Mouse (Mus musculus): ENCODE measurements around the gene Acox2. TPM values are rescaled to one million over a fixed set of nuclear protein-coding genes. Genes with fewer than 3 reads are reported as not detected.

Acox2 gene
- polyA plus RNA-seq, 1 experiment from 2014 or later: 0.47 TPM

DNA sequence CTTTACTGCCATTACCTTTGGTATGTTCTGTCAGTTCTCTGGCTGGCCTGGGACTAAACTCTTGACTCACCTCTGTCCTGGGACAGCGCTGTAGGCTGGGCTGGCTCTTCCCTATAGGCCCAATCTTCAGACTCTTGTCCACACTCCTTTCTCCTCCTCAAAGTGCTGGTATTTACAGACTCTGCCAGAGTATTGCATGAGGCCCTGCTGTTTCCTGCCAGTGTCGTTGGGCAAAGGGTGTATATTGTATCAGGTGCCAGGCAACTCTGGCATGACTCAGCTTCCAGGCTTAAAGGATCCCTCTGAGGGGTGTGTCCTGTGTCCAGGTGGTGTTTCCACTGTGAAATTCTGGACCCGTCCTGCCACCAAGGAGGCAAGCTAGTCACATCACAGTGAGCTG is 401 bp downstream of the Acox2 start:
- Histone ChIP-seq H3K27me3 (ENCODE audit: insufficient read depth, low read length) (no peaks in the 10 kb centered on the region), H3K4me3 (ENCODE audit: low read depth, low read length) (no peak overlapping the region), H3K9me3 (ENCODE audit: low read depth, low read length) (no peaks in the 10 kb centered on the region), H3K4me2 (no peak overlapping the region), H3K27ac (ENCODE audit: low read depth) (no peak overlapping the region), H3K9ac (no peak overlapping the region), H3K36me3 (ENCODE audit: insufficient read depth) (no peaks in the 10 kb centered on the region), H3K4me1 (ENCODE audit: insufficient read depth) (no peaks in the 10 kb centered on the region)
- DNase-seq (no peak), ATAC-seq (ENCODE audit: insufficient read depth) (no peak)
- 66% methylated on average over 3 of the region's 3 CpGs for WGBS
- TF ChIP-seq CTCF (IDR thresholded peaks at IDR 0.05; ENCODE audit: low read depth): no peak

DNA sequence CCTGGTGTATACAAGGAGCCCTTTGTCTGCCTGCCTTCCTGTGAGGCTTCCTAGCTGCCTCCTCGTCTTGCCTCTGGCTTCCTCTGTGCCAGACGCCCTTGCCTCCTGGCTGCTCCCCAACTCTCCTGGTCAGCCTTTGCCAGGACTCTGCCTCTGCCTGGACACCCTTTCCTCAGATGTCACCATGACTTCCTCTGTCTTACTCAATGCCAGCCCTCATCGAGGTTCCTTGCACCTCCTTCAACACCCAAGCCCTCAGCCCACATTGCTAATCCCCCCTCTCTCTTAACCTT is 872 bp downstream of the Acox2 start:
- 35% methylated on average over 3 of the region's 3 CpGs for WGBS
- no peak for ATAC-seq (ENCODE audit: insufficient read depth)

DNA sequence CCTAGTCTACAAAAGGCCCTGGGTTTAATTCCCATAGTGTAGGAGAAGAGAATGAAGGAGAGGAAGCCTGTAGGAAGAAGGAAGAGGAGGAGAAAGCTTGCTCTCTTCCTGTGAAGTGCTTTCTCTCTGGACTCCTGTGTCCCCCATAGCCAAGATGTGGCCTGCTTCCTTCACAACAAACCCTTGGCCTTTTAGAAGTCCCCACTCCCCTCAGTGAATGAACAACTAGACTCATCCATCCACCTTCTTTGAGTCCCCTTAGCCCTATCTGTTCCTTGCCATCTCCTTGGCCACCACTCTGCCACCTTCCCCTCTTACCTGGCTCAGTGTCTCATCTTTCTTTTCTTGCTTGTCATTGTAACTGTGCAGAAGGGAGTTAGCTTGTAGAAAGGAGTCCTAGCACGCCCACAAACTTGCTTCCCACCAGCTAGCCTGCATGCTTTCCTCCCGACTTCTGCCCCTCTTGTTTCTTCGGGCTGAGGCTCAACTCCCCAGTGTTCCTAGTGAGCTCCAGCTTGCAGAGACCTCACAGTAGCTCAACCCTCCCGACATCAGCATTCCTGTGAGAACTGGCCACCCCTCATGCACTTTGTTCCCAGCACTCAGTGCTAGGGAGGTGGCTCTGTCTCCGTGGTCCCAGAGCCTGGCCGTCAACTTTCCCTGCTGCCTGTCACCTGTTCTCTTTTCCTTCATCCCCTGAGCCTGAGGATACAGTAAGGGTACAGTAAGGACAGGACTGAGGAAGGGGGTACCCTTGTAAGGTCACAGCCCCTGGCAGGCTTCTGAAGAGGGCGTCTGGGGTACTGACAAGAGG is 1.4 kb downstream of the Acox2 start:
- Histone ChIP-seq H3K27me3 (ENCODE audit: insufficient read depth, low read length) (no peaks in the 10 kb centered on the region), H3K9me3 (ENCODE audit: low read depth, low read length) (no peaks in the 10 kb centered on the region), H3K4me2 (no peak overlapping the region), H3K4me1 (ENCODE audit: insufficient read depth) (no peaks in the 10 kb centered on the region), H3K27ac (ENCODE audit: low read depth) (no peak overlapping the region), H3K36me3 (ENCODE audit: insufficient read depth) (no peaks in the 10 kb centered on the region), H3K4me3 (ENCODE audit: low read depth, low read length) (no peak overlapping the region), H3K9ac (no peak overlapping the region)
- WGBS: 42% methylated on average over 7 of the region's 7 CpGs
- peak; percentile 20; the same call in 1 of the 2 replicates for ATAC-seq (ENCODE audit: insufficient read depth)
- DNase-seq: no peak
- no peak for TF ChIP-seq CTCF (IDR thresholded peaks at IDR 0.05; ENCODE audit: low read depth)

More for the DNA sequence above, 872 bp downstream of the Acox2 start:
- no peaks in the 10 kb centered on the region for H3K9me3 ChIP-seq (ENCODE audit: low read depth, low read length)
- no peak overlapping the region for H3K27ac ChIP-seq (ENCODE audit: low read depth)
- DNase-seq: no peak
- H3K4me1 ChIP-seq (ENCODE audit: insufficient read depth): no peaks in the 10 kb centered on the region
- H3K9ac ChIP-seq: no peak overlapping the region
- no peaks in the 10 kb centered on the region for H3K27me3 ChIP-seq (ENCODE audit: insufficient read depth, low read length)
- TF ChIP-seq CTCF (IDR thresholded peaks at IDR 0.05; ENCODE audit: low read depth): no peak
- no peak overlapping the region for H3K4me2 ChIP-seq
- no peak overlapping the region for H3K4me3 ChIP-seq (ENCODE audit: low read depth, low read length)
- H3K36me3 ChIP-seq (ENCODE audit: insufficient read depth): no peaks in the 10 kb centered on the region

DNA sequence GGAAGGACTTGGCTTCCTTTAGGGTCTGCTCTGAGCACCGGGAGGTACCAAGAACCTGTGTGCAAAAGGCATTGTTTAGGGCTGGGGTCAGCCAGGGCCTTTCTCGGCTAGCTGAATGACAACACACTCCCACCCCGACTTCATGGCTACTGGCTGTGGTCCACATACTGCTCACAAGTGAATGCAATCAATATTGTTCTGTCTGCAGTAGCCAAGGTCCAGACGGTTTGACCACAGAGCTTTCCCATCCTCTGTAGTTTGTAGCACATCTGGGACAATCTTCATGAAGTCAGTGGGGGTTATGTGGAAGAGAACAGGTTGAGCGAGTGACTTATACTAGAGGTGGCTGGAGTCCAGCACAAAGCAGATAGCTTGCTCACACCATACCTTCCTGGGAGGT is 2.3 kb downstream of the Acox2 start:
- no peak for TF ChIP-seq CTCF (IDR thresholded peaks at IDR 0.05; ENCODE audit: low read depth)
- H3K9me3 ChIP-seq (ENCODE audit: low read depth, low read length): no peaks in the 10 kb centered on the region
- ATAC-seq (ENCODE audit: insufficient read depth): no peak
- no peak overlapping the region for H3K27ac ChIP-seq (ENCODE audit: low read depth)
- H3K27me3 ChIP-seq (ENCODE audit: insufficient read depth, low read length): no peaks in the 10 kb centered on the region
- no peak overlapping the region for H3K4me3 ChIP-seq (ENCODE audit: low read depth, low read length)
- no peak for DNase-seq
- H3K36me3 ChIP-seq (ENCODE audit: insufficient read depth): no peaks in the 10 kb centered on the region
- WGBS: 63% methylated on average over 5 of the region's 5 CpGs
- H3K9ac ChIP-seq: no peak overlapping the region
- H3K4me1 ChIP-seq (ENCODE audit: insufficient read depth): no peaks in the 10 kb centered on the region
- H3K4me2 ChIP-seq: no peak overlapping the region

DNA sequence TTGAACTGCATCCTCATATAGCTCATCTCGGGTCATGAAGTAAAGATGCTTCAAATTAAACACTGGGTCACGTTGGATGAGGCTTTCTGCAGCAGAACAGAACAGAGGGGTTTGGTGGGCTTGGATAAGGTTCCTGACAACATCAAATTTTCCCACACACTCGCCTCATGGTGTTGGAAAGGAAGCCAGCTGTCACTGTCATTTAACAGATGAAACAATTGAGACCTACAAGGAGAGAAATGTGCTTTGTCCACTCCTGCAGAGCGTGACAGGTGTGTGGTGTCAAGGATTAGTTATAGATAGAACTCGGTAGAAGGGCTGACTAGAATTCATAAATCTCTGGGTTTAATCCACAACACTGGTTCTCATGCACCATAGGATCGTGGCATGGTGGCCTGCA is 3.1 kb downstream of the Acox2 start:
- DNase-seq (no peak), ATAC-seq (ENCODE audit: insufficient read depth) (no peak)
- Histone ChIP-seq H3K4me1 (ENCODE audit: insufficient read depth) (no peaks in the 10 kb centered on the region), H3K27me3 (ENCODE audit: insufficient read depth, low read length) (no peaks in the 10 kb centered on the region), H3K4me3 (ENCODE audit: low read depth, low read length) (no peak overlapping the region), H3K27ac (ENCODE audit: low read depth) (no peak overlapping the region), H3K9me3 (ENCODE audit: low read depth, low read length) (no peaks in the 10 kb centered on the region), H3K9ac (no peak overlapping the region), H3K36me3 (ENCODE audit: insufficient read depth) (no peaks in the 10 kb centered on the region), H3K4me2 (no peak overlapping the region)
- TF ChIP-seq CTCF (IDR thresholded peaks at IDR 0.05; ENCODE audit: low read depth): no peak
- 62% methylated on average over 6 of the region's 6 CpGs for WGBS

DNA sequence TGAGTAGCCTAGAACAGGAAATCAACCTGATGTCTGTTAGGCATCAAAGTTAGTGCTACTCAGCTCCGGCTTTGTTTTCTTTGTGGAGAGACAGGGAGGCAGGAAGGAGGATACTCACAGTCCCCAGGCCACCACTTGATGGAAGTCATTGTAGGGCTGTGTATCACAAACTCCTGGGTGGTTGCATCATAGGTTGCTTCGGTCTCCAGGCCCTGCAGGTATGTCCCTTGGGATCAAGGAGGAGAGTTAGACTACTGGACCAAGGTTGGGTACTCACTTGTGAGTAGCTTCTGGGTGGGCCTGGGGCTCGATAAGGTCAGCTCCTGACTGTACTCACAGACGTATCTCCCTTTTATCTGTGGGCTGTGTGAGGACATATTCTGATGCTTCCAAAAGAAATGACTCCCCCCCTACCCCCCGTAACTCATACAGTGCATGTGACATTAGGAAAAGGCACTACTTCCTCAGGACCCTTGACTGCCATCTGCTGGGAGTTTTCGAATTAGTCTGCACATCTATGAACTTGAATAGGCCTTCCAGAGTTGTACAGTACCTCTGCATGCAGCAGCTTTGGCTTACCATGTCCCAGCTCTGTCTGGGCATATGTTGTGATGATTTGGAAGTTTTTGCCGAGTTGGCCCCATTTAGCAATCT is 4.0 kb downstream of the Acox2 start:
- peak; percentile 67 for TF ChIP-seq CTCF (IDR thresholded peaks at IDR 0.05; ENCODE audit: low read depth)
- WGBS: 64% methylated on average over 7 of the region's 7 CpGs
- ATAC-seq (ENCODE audit: insufficient read depth) (peak; percentile 42; the same call in 1 of the 2 replicates), DNase-seq (peak; percentile 84)
- Histone ChIP-seq H3K9me3 (ENCODE audit: low read depth, low read length) (no peaks in the 10 kb centered on the region), H3K27me3 (ENCODE audit: insufficient read depth, low read length) (no peaks in the 10 kb centered on the region), H3K36me3 (ENCODE audit: insufficient read depth) (no peaks in the 10 kb centered on the region), H3K27ac (ENCODE audit: low read depth) (no peak overlapping the region), H3K4me3 (ENCODE audit: low read depth, low read length) (no peak overlapping the region), H3K9ac (no peak overlapping the region), H3K4me2 (no peak overlapping the region), H3K4me1 (ENCODE audit: insufficient read depth) (no peaks in the 10 kb centered on the region)

DNA sequence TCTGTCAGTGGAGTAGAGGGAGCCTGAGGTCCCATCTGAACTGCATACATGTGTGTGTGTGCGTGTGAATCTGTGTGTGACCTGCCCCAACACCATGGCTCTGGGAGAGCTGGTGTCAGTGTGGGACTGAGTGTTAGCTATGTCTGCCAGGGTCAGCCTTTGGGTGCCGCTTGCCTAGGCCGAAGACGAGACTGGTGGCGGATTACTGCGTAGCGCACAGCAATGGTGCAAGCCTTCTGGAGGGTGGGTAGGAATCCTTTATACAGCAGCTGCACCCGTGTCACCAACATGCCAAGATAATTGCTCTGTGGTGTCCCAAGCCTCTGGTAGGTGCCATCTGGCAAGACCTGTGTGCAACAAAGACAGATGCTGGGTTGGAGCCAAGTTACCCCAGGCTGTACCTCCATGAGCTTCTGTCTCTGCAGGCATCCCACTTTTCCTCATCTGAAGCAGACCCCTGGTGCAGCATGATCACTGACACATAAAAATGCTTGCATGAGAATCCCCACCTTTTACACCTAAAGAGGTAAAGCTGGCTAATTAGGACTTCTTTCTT is 7.7 kb downstream of the Acox2 start:
- no peak for DNase-seq

More for the DNA sequence above, 7.7 kb downstream of the Acox2 start:
- H3K4me2 ChIP-seq: no peak overlapping the region
- no peaks in the 10 kb centered on the region for H3K27me3 ChIP-seq (ENCODE audit: insufficient read depth, low read length)
- TF ChIP-seq CTCF (IDR thresholded peaks at IDR 0.05; ENCODE audit: low read depth): no peak
- H3K9ac ChIP-seq: no peak overlapping the region
- no peaks in the 10 kb centered on the region for H3K9me3 ChIP-seq (ENCODE audit: low read depth, low read length)
- H3K4me1 ChIP-seq (ENCODE audit: insufficient read depth): no peaks in the 10 kb centered on the region
- H3K27ac ChIP-seq (ENCODE audit: low read depth): no peak overlapping the region
- no peaks in the 10 kb centered on the region for H3K36me3 ChIP-seq (ENCODE audit: insufficient read depth)
- WGBS: 88% methylated on average over 8 of the region's 8 CpGs
- no peak overlapping the region for H3K4me3 ChIP-seq (ENCODE audit: low read depth, low read length)
- ATAC-seq (ENCODE audit: insufficient read depth): no peak
